In the genomic region with DNA sequence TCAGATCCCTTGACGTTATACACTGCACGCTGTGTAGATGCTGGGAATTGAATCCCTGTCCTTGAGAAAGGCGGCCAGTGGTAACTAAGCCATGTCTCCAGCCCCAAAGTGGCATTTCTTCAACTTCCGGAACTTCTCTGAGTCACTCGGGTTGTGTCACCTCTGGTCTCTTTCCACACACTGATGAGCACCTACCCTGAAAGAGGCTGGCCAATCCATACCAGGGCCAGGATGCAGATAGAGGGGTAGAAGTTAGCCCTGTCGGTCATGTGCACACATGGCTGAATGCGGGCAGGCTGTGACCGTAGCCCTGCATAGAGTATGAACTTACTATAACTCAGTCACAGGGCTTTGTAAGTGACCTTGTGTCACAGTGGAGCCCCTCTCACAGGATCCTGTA, we compare ENCODE assay signal across 11 mouse cellular contexts. TPM values are rescaled to one million over a fixed set of nuclear protein-coding genes. Genes with fewer than 3 reads are reported as not detected.
A peak's percentile ranks its signal among the peaks of the same experiment; 100 is the strongest.
DNase-seq lines count a peak whose midpoint lies in the region; ATAC-seq and TF ChIP-seq lines count a peak whose summit lies in the region.
"Had no signal": no experiment of that assay in that cellular context is flagged by ENCODE, and none has a peak within 500 bp of the region (broad histone marks: within the 10 kb centered on the region; RNA-seq: fewer than 3 reads in every experiment).

No protein-coding gene starts in this region.

- DNase-seq in heart, adult 2 months, result peak in 1 of 2 experiments; percentile 41
- no peak for DNase-seq in heart, postnatal 10 days
- DNase-seq in B cell, adult 2 months, result peak; percentile 51 to 55
- no peak for DNase-seq in yolk sac, embryonic 10.5 days (ENCODE audit: low spot score)
- no peak for DNase-seq in frontal cortex, adult 2 months (ENCODE audit: extremely low spot score in 1 of 2, low spot score in 1 of 2)
- DNase-seq in cerebellum, adult 9-11 months, result no peak
- DNase-seq: kidney, postnatal 10 days had no signal

- no peaks in the 10 kb centered on the region for H3K27me3 ChIP-seq in heart, adult 2 months (ENCODE audit: control insufficient read depth, insufficient read depth, low read length)
- no peaks in the 10 kb centered on the region for H3K27me3 ChIP-seq in heart, embryonic 16.5 days (ENCODE audit: control insufficient read depth, insufficient read depth, low read length)

- 56% methylated on average over 8 of the region's 8 CpGs for WGBS in heart, adult 2 months
- 54% methylated on average over 8 of the region's 8 CpGs for WGBS in heart, embryonic 16.5 days

- H3K9ac ChIP-seq in heart, adult 2 months (ENCODE audit: low read depth, low read length), result no peak overlapping the region
- peak overlapping the region; percentile 87 for H3K9ac ChIP-seq in heart, embryonic 16.5 days (ENCODE audit: low read length)
- H3K9ac ChIP-seq: forebrain, embryonic 12.5 days; midbrain, embryonic 12.5 days had no signal

- ATAC-seq in heart, embryonic 16.5 days (replicated peaks; ENCODE audit: extremely low read depth, insufficient read depth, low FRiP score), result no peak
- ATAC-seq in megakaryocyte, adult 5-6 weeks (ENCODE audit: poor library complexity, severe bottlenecking), result peak; percentile 43

- TF ChIP-seq EP300 in heart, adult 2 months (IDR thresholded peaks at IDR 0.05; ENCODE audit: insufficient read depth, low read depth, low read length), result no peak

- H3K4me1 ChIP-seq in heart, adult 2 months (ENCODE audit: control insufficient read depth, insufficient read depth, low read length), result peaks cover 38% of the 10 kb centered on the region
- peaks cover 64% of the 10 kb centered on the region for H3K4me1 ChIP-seq in heart, embryonic 16.5 days (ENCODE audit: control insufficient read depth, insufficient read depth, low read length)

- peak overlapping the region; percentile 81 for H3K27ac ChIP-seq in heart, adult 2 months
- peak overlapping the region; percentile 97 for H3K27ac ChIP-seq in heart, embryonic 16.5 days (ENCODE audit: low read length)
- H3K27ac ChIP-seq: forebrain, embryonic 12.5 days; midbrain, embryonic 12.5 days had no signal

- H3K79me2 ChIP-seq in heart, adult 2 months (replicated peaks; ENCODE audit: control insufficient read depth, insufficient read depth, low read length), result peaks cover 2% of the 10 kb centered on the region

- H3K4me2 ChIP-seq in heart, embryonic 16.5 days (ENCODE audit: low read depth, low read length), result peak overlapping the region; percentile 95
- H3K4me2 ChIP-seq: forebrain, embryonic 12.5 days; midbrain, embryonic 12.5 days had no signal

- TF ChIP-seq POLR2A in heart, adult 2 months (IDR thresholded peaks at IDR 0.05; ENCODE audit: insufficient read depth, low read depth, low read length), result no peak

- no peaks in the 10 kb centered on the region for H3K9me3 ChIP-seq in heart, embryonic 16.5 days (replicated peaks; ENCODE audit: control insufficient read depth, low read length)
- H3K9me3 ChIP-seq: forebrain, embryonic 12.5 days; midbrain, embryonic 12.5 days had no signal

- peaks cover 7% of the 10 kb centered on the region for H3K36me3 ChIP-seq in heart, adult 2 months (ENCODE audit: control insufficient read depth, insufficient read depth, low read length)
- no peaks in the 10 kb centered on the region for H3K36me3 ChIP-seq in heart, embryonic 16.5 days (ENCODE audit: control insufficient read depth, insufficient read depth)
- H3K36me3 ChIP-seq: forebrain, embryonic 12.5 days; midbrain, embryonic 12.5 days had no signal

- no peak overlapping the region for H3K4me3 ChIP-seq in heart, adult 2 months
- H3K4me3 ChIP-seq in heart, embryonic 16.5 days (ENCODE audit: low read length), result peak overlapping the region; percentile 71
- H3K4me3 ChIP-seq: forebrain, embryonic 12.5 days; midbrain, embryonic 12.5 days had no signal

- intact Hi-C loops in heart, adult 2 months (cut with DNase I), result no loop called here
- intact Hi-C loops in heart, postnatal 10 days (cut with DNase I), result loop anchor here (5.0 kb wide), 1 partner anchor 41 kb away; no protein-coding TSS in a partner anchor

- no peak for TF ChIP-seq CTCF in heart, adult 2 months (IDR thresholded peaks at IDR 0.05)

RNA-seq across cellular contexts. Expression of a gene that starts 57.9 kb away (rescaled TPM):
- total RNA-seq in heart, adult 2 months (2021), result 10 to 100 TPM; 63.5 to 75.5 TPM
- 32.9 and 44.2 TPM in 2 replicates for polyA plus RNA-seq in heart, adult 2 months (2012; rRNA removed)
- 100 to 1,000 TPM; 172 to 186 TPM for total RNA-seq in heart, postnatal 10 days (2021)
- 156 TPM in 2 replicates for polyA plus RNA-seq in heart, embryonic 16.5 days (2015; fragmentation: Nextera tagmentation; extraction: Ambion mirVana)
- total RNA-seq in megakaryocyte, adult 5-6 weeks (2015), result 123 and 128 TPM in 2 replicates
- 228 and 254 TPM in 2 replicates for total RNA-seq in megakaryocyte, adult 5-6 weeks (2017)
- polyA plus RNA-seq in frontal cortex, adult 2 months (2012; rRNA removed), result 76.0 and 85.8 TPM in 2 replicates

Comparison
In these comparisons a context has a peak if more than half of its experiments do, and no peak if none do; other contexts are left out.
1. DNase-seq: peak in B cell, adult 2 months (2 of 2); none in heart, postnatal 10 days (0 of 2), yolk sac, embryonic 10.5 days (single experiment), frontal cortex, adult 2 months (0 of 2) and cerebellum, adult 9-11 months (single experiment).